Mouse (Mus musculus) heart, adult 9 months (tissue): ENCODE measurements around the gene Sgms1.
A peak's percentile ranks its signal among the peaks of the same experiment; 100 is the strongest.

Source experiments
- DNase-seq, 2 experiments: peaks; one replicate each; pipeline ENCODE4 v3.0.0; 2022; ENCODE audit warnings: low spot score in 2 of 2

Sgms1 gene

GRCm38 (mm10) chr19:32269141-32269843 lies 120.2 kb downstream of the Sgms1 start:
- no peak for DNase-seq

- DNase-seq = no peak
Measured at GRCm38 (mm10) chr19:32268562-32268961, 121.0 kb downstream of the Sgms1 start.

- DNase-seq = no peak
Measured at GRCm38 (mm10) chr19:32266385-32267252, 122.9 kb downstream of the Sgms1 start.

- no peak for DNase-seq
Measured at GRCm38 (mm10) chr19:32263753-32264152, 125.8 kb downstream of the Sgms1 start.

- no peak for DNase-seq
Measured at GRCm38 (mm10) chr19:32262805-32263572, 126.5 kb downstream of the Sgms1 start.

GRCm38 (mm10) chr19:32260869-32261688 lies 128.4 kb downstream of the Sgms1 start:
- DNase-seq = no peak

GRCm38 (mm10) chr19:32259830-32260229 lies 129.7 kb downstream of the Sgms1 start:
- no peak for DNase-seq

- no peak for DNase-seq
Measured at GRCm38 (mm10) chr19:32259048-32259447, 130.5 kb downstream of the Sgms1 start.

- DNase-seq = no peak
Measured at GRCm38 (mm10) chr19:32258146-32258545, 131.4 kb downstream of the Sgms1 start.

- DNase-seq = no peak
Measured at GRCm38 (mm10) chr19:32257616-32258015, 131.9 kb downstream of the Sgms1 start.

- no peak for DNase-seq
Measured at GRCm38 (mm10) chr19:32256706-32257415, 132.7 kb downstream of the Sgms1 start.

- DNase-seq = no peak
Measured at GRCm38 (mm10) chr19:32255429-32256185, 133.9 kb downstream of the Sgms1 start.

GRCm38 (mm10) chr19:32254739-32255344 lies 134.7 kb downstream of the Sgms1 start:
- peak in 1 of 2 experiments; percentile 54 for DNase-seq

- DNase-seq = no peak
Measured at GRCm38 (mm10) chr19:32254204-32254603, 135.3 kb downstream of the Sgms1 start.

GRCm38 (mm10) chr19:32252987-32253386 lies 136.5 kb downstream of the Sgms1 start:
- DNase-seq = no peak

GRCm38 (mm10) chr19:32252451-32252850 lies 137.1 kb downstream of the Sgms1 start:
- no peak for DNase-seq

GRCm38 (mm10) chr19:32249181-32250130 lies 140.1 kb downstream of the Sgms1 start:
- DNase-seq = no peak

GRCm38 (mm10) chr19:32244881-32245280 lies 144.6 kb downstream of the Sgms1 start:
- no peak for DNase-seq
